Mouse (Mus musculus): Measurements from ENCODE around the gene Capn1. TPM values are rescaled to one million over a fixed set of nuclear protein-coding genes. Genes with fewer than 3 reads are reported as not detected.

Capn1 gene
- polyA plus RNA-seq, 1 experiment from 2014 or later, result 2.4 TPM

GRCm38 (mm10) chr19:6007013-6007412 lies 8.7 kb downstream of the Capn1 start:
- Histone ChIP-seq H3K27ac (replicated peaks; ENCODE audit: low read depth, low read length) (no peak overlapping the region), H3K27me3 (ENCODE audit: control insufficient read depth, insufficient read depth, low read length) (no peaks in the 10 kb centered on the region), H3K36me3 (ENCODE audit: control insufficient read depth, insufficient read depth, low read length) (no peaks in the 10 kb centered on the region), H3K4me1 (ENCODE audit: control insufficient read depth, insufficient read depth, low read length) (no peaks in the 10 kb centered on the region), H3K9me3 (ENCODE audit: control insufficient read depth, low read length) (no peaks in the 10 kb centered on the region), H3K9ac (replicated peaks; ENCODE audit: low read length) (no peak overlapping the region), H3K4me2 (ENCODE audit: low read length) (no peak overlapping the region), H3K4me3 (replicated peaks; ENCODE audit: low read depth, low read length) (no peak overlapping the region)
- no peak for DNase-seq
- WGBS, result 94% methylated on average over 13 of the region's 13 CpGs
- ATAC-seq (ENCODE audit: low FRiP score, low TSS enrichment), result no peak

- no peak overlapping the region for H3K9ac ChIP-seq (replicated peaks; ENCODE audit: low read length)
- 62% methylated on average over 11 of the region's 11 CpGs for whole genome bisulfite sequencing
- no peaks in the 10 kb centered on the region for H3K36me3 ChIP-seq (ENCODE audit: control insufficient read depth, insufficient read depth, low read length)
Measured at GRCm38 (mm10) chr19:6005541-6005940, 10.2 kb downstream of the Capn1 start.

GRCm38 (mm10) chr19:5999969-6000368 lies 15.7 kb downstream of the Capn1 start:
- Histone ChIP-seq H3K9ac (replicated peaks; ENCODE audit: low read length) (no peak overlapping the region), H3K27ac (replicated peaks; ENCODE audit: low read depth, low read length) (no peak overlapping the region), H3K4me1 (ENCODE audit: control insufficient read depth, insufficient read depth, low read length) (no peaks in the 10 kb centered on the region), H3K27me3 (ENCODE audit: control insufficient read depth, insufficient read depth, low read length) (no peaks in the 10 kb centered on the region), H3K9me3 (ENCODE audit: control insufficient read depth, low read length) (no peaks in the 10 kb centered on the region), H3K36me3 (ENCODE audit: control insufficient read depth, insufficient read depth, low read length) (no peaks in the 10 kb centered on the region), H3K4me2 (ENCODE audit: low read length) (no peak overlapping the region), H3K4me3 (replicated peaks; ENCODE audit: low read depth, low read length) (no peak overlapping the region)
- ATAC-seq (ENCODE audit: low FRiP score, low TSS enrichment), result no peak
- WGBS, result 73% methylated on average over 5 of the region's 5 CpGs
- no peak for DNase-seq

More at GRCm38 (mm10) chr19:6005541-6005940, 10.2 kb downstream of the Capn1 start:
- DNase-seq (no peak), ATAC-seq (ENCODE audit: low FRiP score, low TSS enrichment) (no peak)
- H3K9me3 ChIP-seq (ENCODE audit: control insufficient read depth, low read length), result no peaks in the 10 kb centered on the region
- H3K4me2 ChIP-seq (ENCODE audit: low read length), result no peak overlapping the region
- no peak overlapping the region for H3K4me3 ChIP-seq (replicated peaks; ENCODE audit: low read depth, low read length)
- no peaks in the 10 kb centered on the region for H3K27me3 ChIP-seq (ENCODE audit: control insufficient read depth, insufficient read depth, low read length)
- no peaks in the 10 kb centered on the region for H3K4me1 ChIP-seq (ENCODE audit: control insufficient read depth, insufficient read depth, low read length)
- no peak overlapping the region for H3K27ac ChIP-seq (replicated peaks; ENCODE audit: low read depth, low read length)

DNA sequence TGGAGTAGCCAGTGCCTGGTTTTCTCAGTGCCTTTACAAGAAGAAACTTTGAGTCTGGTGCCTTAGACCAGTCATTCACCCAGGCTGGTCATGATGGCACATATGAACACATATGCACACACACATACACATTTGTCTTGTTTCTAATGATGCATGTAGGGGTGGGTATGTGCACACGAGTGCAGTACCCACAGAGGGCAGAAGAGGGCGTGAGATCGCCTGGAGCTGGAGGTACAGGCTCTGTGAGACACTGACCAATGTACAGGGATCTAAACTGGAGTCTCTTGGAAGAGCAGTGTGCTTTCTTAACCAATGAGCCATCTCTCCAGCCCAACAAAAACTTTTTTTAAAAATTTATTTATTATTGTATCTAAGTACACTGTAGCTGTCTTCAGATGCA lies 17.5 kb downstream of the Capn1 start:
- Histone ChIP-seq H3K4me2 (ENCODE audit: low read length) (no peak overlapping the region), H3K27ac (replicated peaks; ENCODE audit: low read depth, low read length) (no peak overlapping the region), H3K9me3 (ENCODE audit: control insufficient read depth, low read length) (no peaks in the 10 kb centered on the region), H3K9ac (replicated peaks; ENCODE audit: low read length) (no peak overlapping the region), H3K27me3 (ENCODE audit: control insufficient read depth, insufficient read depth, low read length) (no peaks in the 10 kb centered on the region), H3K4me3 (replicated peaks; ENCODE audit: low read depth, low read length) (no peak overlapping the region), H3K36me3 (ENCODE audit: control insufficient read depth, insufficient read depth, low read length) (no peaks in the 10 kb centered on the region), H3K4me1 (ENCODE audit: control insufficient read depth, insufficient read depth, low read length) (no peaks in the 10 kb centered on the region)
- DNase-seq (no peak), ATAC-seq (ENCODE audit: low FRiP score, low TSS enrichment) (no peak)
- 84% methylated on average over 3 of the region's 3 CpGs for WGBS

GRCm38 (mm10) chr19:5994711-5995110 lies 21.0 kb downstream of the Capn1 start:
- H3K9ac ChIP-seq (replicated peaks; ENCODE audit: low read length), result no peak overlapping the region
- DNase-seq, result no peak
- no peak overlapping the region for H3K4me3 ChIP-seq (replicated peaks; ENCODE audit: low read depth, low read length)
- WGBS, result 82% methylated on average over 14 of the region's 14 CpGs
- H3K36me3 ChIP-seq (ENCODE audit: control insufficient read depth, insufficient read depth, low read length), result no peaks in the 10 kb centered on the region
- no peak for ATAC-seq (ENCODE audit: low FRiP score, low TSS enrichment)
- H3K27me3 ChIP-seq (ENCODE audit: control insufficient read depth, insufficient read depth, low read length), result no peaks in the 10 kb centered on the region
- H3K4me2 ChIP-seq (ENCODE audit: low read length), result no peak overlapping the region
- H3K27ac ChIP-seq (replicated peaks; ENCODE audit: low read depth, low read length), result no peak overlapping the region
- no peaks in the 10 kb centered on the region for H3K9me3 ChIP-seq (ENCODE audit: control insufficient read depth, low read length)
- no peaks in the 10 kb centered on the region for H3K4me1 ChIP-seq (ENCODE audit: control insufficient read depth, insufficient read depth, low read length)

GRCm38 (mm10) chr19:5992012-5992411 lies 23.7 kb downstream of the Capn1 start:
- no peak overlapping the region for H3K4me2 ChIP-seq (ENCODE audit: low read length)
- WGBS, result 90% methylated on average over 7 of the region's 7 CpGs
- H3K36me3 ChIP-seq (ENCODE audit: control insufficient read depth, insufficient read depth, low read length), result no peaks in the 10 kb centered on the region
- DNase-seq (no peak), ATAC-seq (ENCODE audit: low FRiP score, low TSS enrichment) (no peak)
- H3K27ac ChIP-seq (replicated peaks; ENCODE audit: low read depth, low read length), result no peak overlapping the region
- no peak overlapping the region for H3K9ac ChIP-seq (replicated peaks; ENCODE audit: low read length)
- H3K4me1 ChIP-seq (ENCODE audit: control insufficient read depth, insufficient read depth, low read length), result peaks cover 7% of the 10 kb centered on the region; the same call in 1 of the 2 replicates
- H3K27me3 ChIP-seq (ENCODE audit: control insufficient read depth, insufficient read depth, low read length), result no peaks in the 10 kb centered on the region
- no peaks in the 10 kb centered on the region for H3K9me3 ChIP-seq (ENCODE audit: control insufficient read depth, low read length)
- H3K4me3 ChIP-seq (replicated peaks; ENCODE audit: low read depth, low read length), result no peak overlapping the region

DNA sequence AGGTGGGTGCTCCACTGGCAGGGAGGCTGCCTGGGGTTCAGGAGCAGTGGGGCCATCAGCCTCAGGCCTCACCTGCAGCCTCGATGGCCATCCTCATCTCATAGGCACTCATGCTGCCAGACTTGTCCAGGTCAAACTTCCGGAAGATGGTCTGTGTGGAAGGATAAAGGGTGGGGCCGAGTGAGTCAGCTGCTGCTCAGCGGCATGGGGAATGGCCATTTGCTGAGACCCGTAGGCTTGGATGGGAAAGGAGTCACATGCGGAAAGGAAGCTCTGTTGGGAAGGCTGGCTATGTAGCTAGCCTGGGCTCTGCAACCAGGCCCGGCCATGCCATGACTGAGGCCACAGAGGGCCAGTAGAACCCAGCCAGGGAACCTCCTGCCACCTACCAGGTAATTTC lies 24.2 kb downstream of the Capn1 start:
- Histone ChIP-seq H3K9me3 (ENCODE audit: control insufficient read depth, low read length) (no peaks in the 10 kb centered on the region), H3K27ac (replicated peaks; ENCODE audit: low read depth, low read length) (no peak overlapping the region), H3K9ac (replicated peaks; ENCODE audit: low read length) (no peak overlapping the region), H3K4me3 (replicated peaks; ENCODE audit: low read depth, low read length) (no peak overlapping the region), H3K36me3 (ENCODE audit: control insufficient read depth, insufficient read depth, low read length) (no peaks in the 10 kb centered on the region), H3K4me2 (ENCODE audit: low read length) (no peak overlapping the region), H3K4me1 (ENCODE audit: control insufficient read depth, insufficient read depth, low read length) (peaks cover 7% of the 10 kb centered on the region; the same call in 1 of the 2 replicates), H3K27me3 (ENCODE audit: control insufficient read depth, insufficient read depth, low read length) (no peaks in the 10 kb centered on the region)
- WGBS, result 85% methylated on average over 7 of the region's 7 CpGs
- ATAC-seq (ENCODE audit: low FRiP score, low TSS enrichment) (no peak), DNase-seq (no peak)

DNA sequence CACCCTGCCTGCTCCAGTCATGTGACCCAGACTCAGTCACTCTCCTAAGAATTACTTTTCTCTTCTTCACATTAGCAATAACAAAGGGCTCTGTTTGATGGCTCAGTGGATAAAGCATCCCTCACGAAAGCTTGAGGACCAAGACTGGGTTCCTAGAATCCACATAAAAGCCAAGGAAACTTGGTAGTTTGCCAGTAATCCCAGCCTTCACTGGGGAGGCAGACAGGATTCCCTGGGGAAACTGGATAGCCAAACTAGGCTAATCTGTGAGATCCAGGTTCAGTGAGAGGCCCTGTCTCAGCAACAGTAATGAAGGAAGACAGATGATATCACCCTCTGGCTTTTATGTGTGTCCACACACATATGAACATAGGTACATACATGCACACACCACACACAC lies 24.8 kb downstream of the Capn1 start:
- Histone ChIP-seq H3K9me3 (ENCODE audit: control insufficient read depth, low read length) (no peaks in the 10 kb centered on the region), H3K4me2 (ENCODE audit: low read length) (no peak overlapping the region), H3K4me1 (ENCODE audit: control insufficient read depth, insufficient read depth, low read length) (peaks cover 7% of the 10 kb centered on the region; the same call in 1 of the 2 replicates), H3K4me3 (replicated peaks; ENCODE audit: low read depth, low read length) (no peak overlapping the region), H3K9ac (replicated peaks; ENCODE audit: low read length) (no peak overlapping the region), H3K36me3 (ENCODE audit: control insufficient read depth, insufficient read depth, low read length) (no peaks in the 10 kb centered on the region), H3K27me3 (ENCODE audit: control insufficient read depth, insufficient read depth, low read length) (no peaks in the 10 kb centered on the region), H3K27ac (replicated peaks; ENCODE audit: low read depth, low read length) (no peak overlapping the region)
- ATAC-seq (ENCODE audit: low FRiP score, low TSS enrichment), result no peak
- DNase-seq, result no peak
- 29% methylated on average over 1 of the region's 1 CpGs for WGBS

DNA sequence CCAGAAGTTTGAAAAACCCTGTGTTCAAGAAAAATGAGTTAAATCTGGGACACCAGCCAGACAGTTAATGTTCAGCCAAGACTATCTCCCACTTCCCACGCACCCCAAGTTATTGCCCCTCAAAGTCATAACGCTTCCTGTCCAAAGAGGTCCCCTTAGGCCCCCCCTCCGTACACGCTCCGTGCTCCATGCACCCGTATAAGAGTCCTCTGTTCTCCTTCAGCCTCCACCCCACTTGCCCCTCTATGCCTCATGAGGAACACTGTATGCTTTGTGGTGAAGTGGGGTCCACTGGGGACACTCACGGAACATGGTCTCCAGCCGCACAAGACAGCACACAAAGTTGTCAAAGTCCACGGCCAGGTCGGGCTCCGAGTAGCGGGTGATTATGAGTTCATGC lies 25.7 kb downstream of the Capn1 start:
- WGBS, result 91% methylated on average over 12 of the region's 12 CpGs
- Histone ChIP-seq H3K9ac (replicated peaks; ENCODE audit: low read length) (no peak overlapping the region), H3K27me3 (ENCODE audit: control insufficient read depth, insufficient read depth, low read length) (no peaks in the 10 kb centered on the region), H3K9me3 (ENCODE audit: control insufficient read depth, low read length) (no peaks in the 10 kb centered on the region), H3K4me1 (ENCODE audit: control insufficient read depth, insufficient read depth, low read length) (peaks cover 7% of the 10 kb centered on the region; the same call in 1 of the 2 replicates), H3K27ac (replicated peaks; ENCODE audit: low read depth, low read length) (no peak overlapping the region), H3K4me3 (replicated peaks; ENCODE audit: low read depth, low read length) (no peak overlapping the region), H3K36me3 (ENCODE audit: control insufficient read depth, insufficient read depth, low read length) (no peaks in the 10 kb centered on the region), H3K4me2 (ENCODE audit: low read length) (no peak overlapping the region)
- DNase-seq, result no peak
- no peak for ATAC-seq (ENCODE audit: low FRiP score, low TSS enrichment)
